Mouse (Mus musculus): ENCODE data around the gene Os9. TPM values are rescaled to one million over a fixed set of nuclear protein-coding genes. Genes with fewer than 3 reads are reported as not detected.
"Not testable (repeated sequence)": the region's sequence is repeated elsewhere in the genome, so short reads cannot be mapped to it uniquely, and the experiment has no call there.

The Os9 gene
- polyA plus RNA-seq (2015; fragmentation: Nextera tagmentation; extraction: Ambion mirVana), result 80.8 and 84.9 TPM in 2 replicates

DNA sequence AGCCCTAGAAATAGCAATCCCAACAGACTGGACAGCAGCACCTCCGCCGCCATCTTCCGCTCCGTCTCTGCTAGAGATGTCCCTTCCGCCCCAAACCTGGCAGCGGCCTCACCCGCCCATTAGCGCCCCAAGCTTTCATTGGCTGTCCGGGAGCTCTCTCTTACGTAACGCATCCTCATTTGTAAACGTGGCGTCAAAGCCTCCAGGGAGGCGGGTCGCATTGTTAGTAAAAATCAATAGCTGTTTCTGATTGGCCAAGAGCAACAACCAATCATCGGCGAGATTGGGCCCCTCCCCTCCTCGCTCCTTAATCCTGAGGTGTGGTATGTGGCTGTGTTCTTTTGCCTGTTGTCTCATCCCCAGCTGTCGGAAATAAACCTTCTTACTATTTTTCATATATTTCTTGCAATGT, at the start of gene Os9:
Gene Os9 (minus strand): TSS at position 66 of the 412 bp plus-strand sequence.
- peak; percentile 97 for ATAC-seq (ENCODE audit: low FRiP score, low read depth)
- H3K36me3 ChIP-seq, result peaks cover 29% of the 10 kb centered on the region
- H3K4me2 ChIP-seq (replicated peaks), result peak within 1 kb of the TSS; percentile 98
- no peaks in the 10 kb centered on the region for H3K27me3 ChIP-seq
- no peak within 1 kb of the TSS for H3K27ac ChIP-seq
- H3K9me3 ChIP-seq, result no peaks in the 10 kb centered on the region
- H3K4me1 ChIP-seq, result peaks cover 18% of the 10 kb centered on the region
- WGBS, result 0% methylated on average over 19 of the region's 19 CpGs
- H3K4me3 ChIP-seq, result peak within 1 kb of the TSS; percentile 83
- peak within 1 kb of the TSS; percentile 80 for H3K9ac ChIP-seq

DNA sequence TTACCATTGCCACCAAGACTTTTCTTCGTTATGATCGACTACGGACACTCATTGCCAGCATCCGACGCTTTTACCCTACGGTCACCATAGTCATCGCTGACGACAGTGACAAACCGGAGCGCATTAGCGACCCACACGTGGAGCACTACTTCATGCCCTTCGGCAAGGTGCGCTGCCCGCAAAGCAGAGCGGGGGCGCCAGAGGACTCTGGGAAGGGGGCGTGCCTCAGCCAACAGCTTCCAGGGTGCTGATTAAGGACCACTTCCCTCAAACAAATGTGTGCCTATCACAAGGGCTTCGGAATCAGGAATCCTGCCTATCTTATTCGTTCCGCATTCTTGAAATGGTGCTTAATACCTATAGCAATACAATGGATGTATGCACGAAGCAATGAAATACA, 49.1 kb upstream of the Os9 start:
- H3K27ac ChIP-seq, result no peak overlapping the region
- no peak for ATAC-seq (ENCODE audit: low FRiP score, low read depth)
- peaks cover 72% of the 10 kb centered on the region for H3K27me3 ChIP-seq
- H3K4me3 ChIP-seq, result peak overlapping the region; percentile 42
- H3K36me3 ChIP-seq, result no peaks in the 10 kb centered on the region
- H3K9me3 ChIP-seq, result no peaks in the 10 kb centered on the region
- H3K9ac ChIP-seq, result peak overlapping the region; percentile 10; the same call in 1 of the 2 replicates
- 2% methylated on average over 22 of the region's 22 CpGs for WGBS
- H3K4me2 ChIP-seq (replicated peaks), result peak overlapping the region; percentile 68
- H3K4me1 ChIP-seq, result peaks cover 30% of the 10 kb centered on the region

DNA sequence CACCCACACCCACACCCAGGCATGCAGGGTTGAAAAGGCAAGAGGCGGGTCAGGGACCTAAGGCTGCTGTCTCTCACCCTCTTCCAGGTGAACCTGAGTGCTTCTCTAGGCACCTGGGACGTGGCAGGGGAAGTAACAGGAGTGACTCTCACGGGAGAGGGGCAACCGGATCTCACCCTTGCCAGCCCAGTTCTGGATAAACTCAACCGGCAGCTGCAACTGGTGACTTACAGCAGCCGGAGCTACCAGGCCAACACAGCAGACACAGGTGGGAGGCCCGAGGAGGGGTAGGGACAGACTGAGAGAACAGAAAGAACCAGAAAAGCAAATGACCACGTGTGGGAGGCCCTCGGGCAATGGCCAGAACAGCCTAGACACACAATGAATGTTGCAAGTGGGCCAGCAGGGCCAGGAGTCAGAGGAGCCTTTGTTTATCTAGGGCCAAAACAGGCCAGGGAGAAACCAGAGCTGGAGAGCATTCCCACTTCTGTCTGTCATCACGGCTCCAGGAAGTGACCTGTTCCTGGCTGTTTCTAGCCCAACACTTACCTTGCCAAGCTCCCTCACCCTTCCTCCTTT, 46.8 kb upstream of the Os9 start:
- no peaks in the 10 kb centered on the region for H3K9me3 ChIP-seq
- no peaks in the 10 kb centered on the region for H3K36me3 ChIP-seq
- H3K4me1 ChIP-seq, result peaks cover 30% of the 10 kb centered on the region
- H3K27ac ChIP-seq, result no peak overlapping the region
- no peak overlapping the region for H3K4me3 ChIP-seq
- peaks cover 92% of the 10 kb centered on the region for H3K27me3 ChIP-seq
- no peak for ATAC-seq (ENCODE audit: low FRiP score, low read depth)
- H3K9ac ChIP-seq, result no peak overlapping the region
- no peak overlapping the region for H3K4me2 ChIP-seq (replicated peaks)
- 19% methylated on average over 10 of the region's 10 CpGs for WGBS

DNA sequence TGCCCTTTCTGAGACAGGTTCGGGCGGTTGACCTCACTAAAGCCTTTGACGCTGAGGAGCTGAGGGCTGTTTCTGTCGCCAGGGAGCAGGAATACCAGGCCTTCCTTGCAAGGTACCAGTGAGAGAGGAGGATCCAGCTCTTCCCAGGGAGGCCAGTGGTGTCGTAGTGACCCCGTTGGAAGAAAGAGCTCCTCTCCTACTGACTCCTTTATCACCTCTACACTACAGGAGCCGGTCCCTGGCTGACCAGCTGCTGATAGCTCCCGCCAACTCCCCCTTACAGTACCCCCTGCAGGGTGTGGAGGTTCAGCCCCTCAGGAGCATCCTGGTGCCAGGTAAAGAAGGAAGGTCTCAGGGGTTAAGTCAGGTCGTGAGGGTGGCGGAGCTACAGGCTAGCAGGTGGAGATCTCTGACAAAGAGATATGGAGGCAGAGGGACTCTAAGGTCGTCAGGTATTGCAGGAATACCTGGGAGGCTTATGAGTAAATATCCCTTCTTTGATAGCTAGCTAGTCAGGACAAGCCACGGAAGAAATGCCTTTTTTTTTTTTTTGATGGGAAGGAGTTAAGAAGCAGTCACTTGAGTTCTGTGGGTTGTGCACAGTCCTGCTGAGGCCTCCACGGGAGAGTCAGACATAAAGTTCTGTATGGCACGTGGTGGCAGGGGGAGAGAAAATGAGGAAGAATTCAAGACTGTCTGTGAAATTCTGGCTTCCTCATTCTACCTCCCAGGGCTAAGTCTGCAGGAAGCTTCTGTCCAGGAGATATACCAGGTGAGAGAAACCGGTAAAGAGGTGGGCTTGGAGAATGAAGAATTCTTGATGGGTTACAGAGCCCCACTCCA, 46.1 kb upstream of the Os9 start:
- H3K36me3 ChIP-seq, result no peaks in the 10 kb centered on the region
- no peaks in the 10 kb centered on the region for H3K9me3 ChIP-seq
- 22% methylated on average over 15 of the region's 15 CpGs for WGBS
- H3K27ac ChIP-seq, result no peak overlapping the region
- H3K27me3 ChIP-seq, result peaks cover 89% of the 10 kb centered on the region
- peak overlapping the region; percentile 100 for H3K4me2 ChIP-seq (replicated peaks)
- peaks cover 30% of the 10 kb centered on the region for H3K4me1 ChIP-seq
- H3K4me3 ChIP-seq, result peak overlapping the region; percentile 65
- ATAC-seq (ENCODE audit: low FRiP score, low read depth), result no peak
- no peak overlapping the region for H3K9ac ChIP-seq

DNA sequence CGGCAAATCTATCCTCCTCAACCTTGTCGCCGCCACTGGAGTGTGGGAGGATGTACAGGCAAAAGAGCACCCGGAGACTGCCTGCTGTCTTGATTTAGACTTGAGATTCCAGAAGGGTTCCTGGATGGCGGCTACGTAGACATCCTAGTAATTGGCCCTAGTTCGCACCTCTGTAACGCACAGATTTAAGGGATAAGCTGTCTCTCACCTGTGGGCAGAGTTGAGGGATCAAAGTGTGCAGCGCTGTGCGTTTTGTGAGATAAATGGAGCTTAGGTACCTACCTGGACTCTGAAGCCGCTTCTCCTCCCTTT, 45.4 kb upstream of the Os9 start:
- peaks cover 83% of the 10 kb centered on the region for H3K27me3 ChIP-seq
- H3K9ac ChIP-seq, result peak overlapping the region; percentile 76
- H3K4me3 ChIP-seq, result peak overlapping the region; percentile 65
- 5% methylated on average over 11 of the region's 11 CpGs for WGBS
- H3K27ac ChIP-seq, result no peak overlapping the region
- peaks cover 30% of the 10 kb centered on the region for H3K4me1 ChIP-seq
- peak overlapping the region; percentile 100 for H3K4me2 ChIP-seq (replicated peaks)
- no peaks in the 10 kb centered on the region for H3K36me3 ChIP-seq
- ATAC-seq (ENCODE audit: low FRiP score, low read depth), result no peak; the same call in 1 of the 2 replicates
- H3K9me3 ChIP-seq, result no peaks in the 10 kb centered on the region

DNA sequence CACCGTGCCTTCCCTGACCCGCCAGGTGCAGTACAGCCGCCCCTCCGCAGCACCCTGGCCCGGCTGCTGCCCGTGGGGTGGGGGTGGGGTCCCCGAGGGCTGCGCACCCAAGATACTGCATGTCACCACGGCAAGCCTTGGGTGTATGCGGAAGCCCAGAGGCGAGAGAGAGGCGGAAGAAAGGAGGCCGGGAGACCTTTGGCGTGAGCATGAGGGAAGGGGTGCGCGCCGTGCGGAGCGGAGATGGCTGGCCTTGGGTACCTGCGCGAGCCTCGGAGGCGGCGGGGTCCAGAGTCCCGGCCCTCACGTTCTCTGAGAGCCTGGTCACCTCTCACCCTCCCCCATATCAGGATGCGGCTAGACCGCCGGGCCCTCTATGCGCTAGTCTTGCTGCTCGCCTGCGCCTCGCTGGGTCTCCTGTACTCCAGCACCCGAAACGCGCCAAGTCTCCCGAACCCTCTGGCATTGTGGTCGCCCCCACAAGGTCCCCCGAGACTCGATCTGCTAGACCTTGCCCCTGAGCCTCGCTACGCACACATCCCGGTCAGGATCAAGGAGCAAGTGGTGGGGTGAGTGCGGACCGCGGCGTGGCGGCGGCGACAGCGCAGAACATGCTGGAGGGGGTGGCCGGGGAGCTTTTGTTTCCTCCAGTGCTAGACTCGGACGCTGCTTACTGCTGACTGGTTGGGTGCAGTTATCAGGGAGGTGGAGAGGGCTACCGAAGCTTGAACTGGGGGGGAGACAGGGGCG, 44.9 kb upstream of the Os9 start:
- peaks cover 27% of the 10 kb centered on the region for H3K4me1 ChIP-seq
- no peaks in the 10 kb centered on the region for H3K9me3 ChIP-seq
- no peak overlapping the region for H3K27ac ChIP-seq
- peak; percentile 22 for ATAC-seq (ENCODE audit: low FRiP score, low read depth)
- H3K36me3 ChIP-seq, result no peaks in the 10 kb centered on the region
- under 1% methylated on average over 55 of the region's 56 CpGs for WGBS
- peak overlapping the region; percentile 76 for H3K9ac ChIP-seq
- H3K4me3 ChIP-seq, result peak overlapping the region; percentile 65
- H3K4me2 ChIP-seq (replicated peaks), result peak overlapping the region; percentile 100
- H3K27me3 ChIP-seq, result peaks cover 78% of the 10 kb centered on the region

DNA sequence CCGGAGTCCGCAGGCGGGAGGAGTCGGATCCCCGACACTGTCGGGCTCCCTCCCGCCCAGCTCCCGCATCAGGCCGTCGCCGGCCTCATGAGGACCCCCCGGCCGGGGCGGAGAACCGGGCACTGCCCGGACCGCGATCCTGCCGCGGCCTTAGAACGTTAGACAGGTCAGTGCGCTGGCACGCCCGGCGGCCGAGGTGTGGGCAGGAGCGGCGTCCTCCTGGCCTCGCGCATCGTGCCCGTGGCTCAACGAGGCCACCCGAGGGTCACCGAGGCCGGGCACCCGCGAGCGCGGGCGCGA, 44.4 kb upstream of the Os9 start:
- peak overlapping the region; percentile 100 for H3K4me2 ChIP-seq (replicated peaks)
- H3K27ac ChIP-seq, result no peak overlapping the region
- ATAC-seq (ENCODE audit: low FRiP score, low read depth), result no peak; the same call in 1 of the 2 replicates
- H3K4me1 ChIP-seq, result peaks cover 22% of the 10 kb centered on the region
- H3K4me3 ChIP-seq, result peak overlapping the region; percentile 65
- H3K9ac ChIP-seq, result peak overlapping the region; percentile 76
- peaks cover 75% of the 10 kb centered on the region for H3K27me3 ChIP-seq
- WGBS, result 1% methylated on average over 40 of the region's 42 CpGs
- H3K9me3 ChIP-seq, result no peaks in the 10 kb centered on the region
- H3K36me3 ChIP-seq, result no peaks in the 10 kb centered on the region

DNA sequence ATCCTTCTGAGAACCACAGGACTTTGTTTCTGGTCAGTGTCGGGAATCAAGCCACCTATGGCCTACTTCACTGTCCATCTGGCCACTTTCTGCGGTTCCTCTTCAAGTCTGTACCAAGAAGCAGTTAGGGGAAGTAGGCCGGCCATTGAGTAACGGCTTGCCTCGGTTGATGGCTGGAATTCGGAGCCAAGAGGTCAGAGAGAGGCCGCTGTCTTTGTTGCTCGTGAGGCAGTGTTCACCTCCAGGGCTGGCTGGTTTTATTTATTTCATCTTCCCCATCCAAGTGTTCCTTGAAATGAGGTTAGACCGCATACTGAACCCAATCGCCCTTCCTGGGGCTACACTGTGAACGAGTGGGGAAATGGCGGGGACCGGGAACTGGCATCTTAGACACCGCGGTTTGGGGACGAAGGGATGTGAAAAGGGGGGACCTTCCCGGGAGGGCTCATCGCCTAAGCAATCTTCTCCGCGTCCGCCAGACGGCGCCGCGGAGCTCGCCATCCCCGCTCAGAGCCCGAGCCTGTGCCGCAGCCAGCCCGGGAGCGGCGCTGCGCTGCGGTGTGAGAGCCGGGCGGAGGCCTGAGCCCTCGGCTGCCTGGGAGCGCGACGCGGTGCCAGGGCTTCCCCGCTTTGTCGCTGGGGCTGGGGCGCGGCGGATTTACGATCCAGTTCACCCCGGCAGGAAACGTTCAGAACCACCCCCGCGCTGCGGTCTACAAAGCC, 43.9 kb upstream of the Os9 start, which contains the start of gene B4galnt1:
Gene B4galnt1 (plus strand): TSS at position 595 of the 723 bp plus-strand sequence.
- Histone ChIP-seq H3K4me3 (peak within 1 kb of the TSS; percentile 65), H3K4me1 (peaks cover 17% of the 10 kb centered on the region), H3K9me3 (no peaks in the 10 kb centered on the region), H3K9ac (peak within 1 kb of the TSS; percentile 76), H3K4me2 (replicated peaks) (peak within 1 kb of the TSS; percentile 100), H3K36me3 (no peaks in the 10 kb centered on the region), H3K27ac (no peak within 1 kb of the TSS), H3K27me3 (peaks cover 72% of the 10 kb centered on the region)
- peak; percentile 83 for ATAC-seq (ENCODE audit: low FRiP score, low read depth)
- WGBS, result 3% methylated on average over 52 of the region's 52 CpGs

DNA sequence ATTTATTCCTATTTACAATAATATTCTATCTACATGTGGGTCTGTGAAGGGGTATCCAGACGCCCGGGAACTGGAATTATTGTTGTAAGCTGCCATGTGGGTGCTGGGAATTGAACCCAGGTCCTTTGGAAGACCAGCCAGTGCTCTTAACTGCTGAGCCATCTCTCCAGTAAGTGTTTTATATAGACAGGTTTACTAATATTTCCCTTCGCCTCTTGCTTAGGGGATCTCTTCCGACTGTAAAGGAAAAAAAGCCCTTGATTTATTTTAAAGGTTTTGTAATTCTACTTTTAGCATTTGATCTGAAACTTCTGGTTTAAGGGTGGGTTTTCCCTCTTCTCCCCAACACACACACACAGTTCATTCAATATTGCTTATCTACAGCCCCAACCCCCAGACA, 43.3 kb upstream of the Os9 start:
- 92% methylated on average over 4 of the region's 4 CpGs for WGBS
- ATAC-seq (ENCODE audit: low FRiP score, low read depth), result no peak

DNA sequence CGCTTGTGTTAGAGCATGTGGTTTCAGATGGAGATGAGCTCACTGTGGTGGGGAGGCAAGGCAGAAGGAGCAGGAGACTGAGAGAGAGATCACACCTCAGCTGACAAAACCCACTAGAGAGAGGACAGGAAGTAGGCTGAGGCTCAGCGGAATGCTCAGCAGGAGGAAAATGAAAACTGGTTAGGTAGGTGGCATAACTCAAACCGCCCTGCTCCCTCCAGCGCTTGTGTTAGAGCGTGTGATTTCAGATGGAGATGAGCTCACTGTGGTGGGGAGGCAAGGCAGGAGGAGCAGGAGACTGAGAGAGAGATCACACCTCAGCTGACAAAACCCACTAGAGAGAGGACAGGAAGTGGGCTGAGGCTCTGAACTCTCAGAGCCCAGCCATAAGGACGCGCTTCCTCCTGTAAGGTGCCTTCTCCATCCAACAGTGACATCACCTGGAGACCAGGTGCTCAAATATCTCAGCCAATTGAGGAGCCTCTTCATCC, 41.9 kb upstream of the Os9 start:
- Histone ChIP-seq H3K4me1 (peaks cover 15% of the 10 kb centered on the region), H3K27me3 (peaks cover 52% of the 10 kb centered on the region)
- H3K4me2 ChIP-seq (replicated peaks); H3K9ac ChIP-seq; ATAC-seq (ENCODE audit: low FRiP score, low read depth); H3K9me3 ChIP-seq; H3K4me3 ChIP-seq; H3K36me3 ChIP-seq; H3K27ac ChIP-seq: not testable (repeated sequence)
- WGBS, result 45% methylated on average over 7 of the region's 7 CpGs

More for the DNA sequence above, 43.3 kb upstream of the Os9 start:
- Histone ChIP-seq H3K27ac (no peak overlapping the region), H3K4me1 (peaks cover 15% of the 10 kb centered on the region), H3K36me3 (no peaks in the 10 kb centered on the region), H3K4me3 (0 out of 2 replicates have a peak overlapping the region, but pooled peaks have one; percentile 65), H3K4me2 (replicated peaks) (peak overlapping the region; percentile 100), H3K9me3 (no peaks in the 10 kb centered on the region), H3K9ac (no peak overlapping the region), H3K27me3 (peaks cover 66% of the 10 kb centered on the region)

DNA sequence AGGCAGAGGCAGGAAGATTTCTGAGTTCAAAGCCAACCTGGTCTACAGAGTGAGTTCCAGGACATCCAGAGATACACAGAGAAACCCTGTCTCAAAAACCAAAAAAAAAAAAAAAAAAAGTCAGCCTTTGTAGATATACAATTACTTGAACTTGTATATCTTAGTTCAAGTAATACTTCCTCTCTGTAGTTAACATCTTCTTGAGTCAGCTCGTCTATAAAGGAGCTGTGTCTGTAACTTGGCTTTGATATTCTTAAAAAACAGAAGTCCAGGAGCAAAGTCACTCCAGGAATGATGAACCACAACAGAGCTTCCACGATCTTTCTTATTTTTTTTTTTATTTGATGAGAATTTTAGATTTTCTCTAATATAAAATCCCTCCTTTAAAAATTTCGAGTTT, 39.8 kb upstream of the Os9 start:
- H3K36me3 ChIP-seq, result no peaks in the 10 kb centered on the region
- 75% methylated on average over 3 of the region's 3 CpGs for WGBS
- H3K9ac ChIP-seq, result no peak overlapping the region
- no peak overlapping the region for H3K4me2 ChIP-seq (replicated peaks)
- no peak for ATAC-seq (ENCODE audit: low FRiP score, low read depth)
- peaks cover 32% of the 10 kb centered on the region for H3K27me3 ChIP-seq
- H3K4me1 ChIP-seq, result peaks cover 5% of the 10 kb centered on the region
- H3K4me3 ChIP-seq, result no peak overlapping the region
- no peak overlapping the region for H3K27ac ChIP-seq
- no peaks in the 10 kb centered on the region for H3K9me3 ChIP-seq

Data from limb, embryonic 13.5 days (tissue).